Mouse (Mus musculus) 3T3-L1 (cell line): ENCODE data around the gene Acadm.

Source experiments
- DNase-seq: peaks from one replicate; pipeline ENCODE4 v3.0.0-alpha.2; 2015; ENCODE audit warnings: low read depth, low spot score

The Acadm gene

GRCm38 (mm10) chr3:153904586-153904985, 39.8 kb downstream of the Acadm start:
- peak; percentile 84 for DNase-seq

GRCm38 (mm10) chr3:153902595-153902994, 41.8 kb downstream of the Acadm start:
- DNase-seq = no peak

DNA sequence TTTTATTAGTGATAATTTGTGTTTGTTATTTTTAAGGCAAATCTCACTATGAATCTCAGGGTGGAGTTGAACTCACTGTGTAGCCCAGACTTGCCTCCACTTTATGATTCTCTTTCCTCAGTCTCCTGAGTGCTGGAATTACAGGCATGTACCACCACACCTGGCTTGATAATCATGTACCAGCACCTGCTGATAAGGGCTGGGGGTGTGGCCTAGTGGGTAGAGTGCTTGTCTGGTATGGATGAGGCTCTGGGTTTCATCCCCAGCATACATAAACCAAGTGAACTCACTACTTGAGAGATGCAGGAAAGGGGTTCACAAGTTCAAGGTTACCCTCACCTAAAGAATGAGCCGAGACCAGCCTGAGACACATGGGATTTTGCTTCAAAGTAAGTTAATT, 42.5 kb downstream of the Acadm start:
- no peak for DNase-seq

DNA sequence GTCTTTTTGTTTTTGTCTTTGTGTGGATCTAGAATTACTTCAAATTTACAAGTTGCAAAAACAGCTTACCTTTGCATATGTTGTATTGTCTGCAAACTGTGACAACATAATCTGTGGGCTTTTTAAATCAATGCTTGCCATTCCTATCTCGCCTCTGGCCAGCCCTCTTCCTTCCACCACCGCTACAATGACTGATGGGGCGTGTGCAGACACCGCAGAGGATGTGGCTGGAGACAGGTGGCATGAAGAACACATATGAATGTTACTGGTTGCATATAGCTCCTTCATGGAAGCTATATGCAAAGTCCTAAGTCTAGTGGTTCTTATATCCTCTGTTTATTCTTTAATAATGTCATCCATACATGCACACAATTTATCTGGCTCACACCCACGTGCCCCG, 47.2 kb downstream of the Acadm start:
- no peak for DNase-seq

GRCm38 (mm10) chr3:153895454-153895853, 49.0 kb downstream of the Acadm start:
- DNase-seq = no peak

- no peak for DNase-seq
These were observed 55.1 kb downstream of the Acadm start for GRCm38 (mm10) chr3:153889188-153889781.

DNA sequence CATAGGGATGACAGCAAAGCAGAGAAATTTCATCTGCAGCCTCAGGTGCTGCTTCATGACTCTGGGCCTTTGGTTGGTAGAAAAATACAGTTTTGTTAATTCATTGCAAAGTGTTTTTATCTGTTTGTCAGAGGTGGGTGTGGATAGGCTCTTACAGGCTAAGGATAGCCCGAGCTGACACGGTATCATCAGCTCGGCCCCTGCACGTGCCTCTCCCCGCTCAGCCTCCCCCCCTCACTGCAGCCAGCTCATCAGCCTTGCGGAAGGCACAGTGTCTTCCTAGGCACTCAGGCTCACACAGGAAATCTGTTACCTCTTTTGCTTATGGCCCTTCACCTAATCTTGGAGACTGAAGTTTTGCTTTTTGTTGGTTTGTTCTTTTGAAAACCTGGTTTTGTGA, 56.3 kb downstream of the Acadm start:
- no peak for DNase-seq

- no peak for DNase-seq
These were observed 58.1 kb downstream of the Acadm start for GRCm38 (mm10) chr3:153886296-153886695.
